Mouse (Mus musculus): ENCODE measurements around the gene Scrn2. TPM values are rescaled to one million over a fixed set of nuclear protein-coding genes. Genes with fewer than 3 reads are reported as not detected.

The Scrn2 gene
- total RNA-seq (2022) = 1 to 10 TPM; 5.0 to 6.1 (median 5.4) TPM

- DNase-seq (ENCODE audit: low spot score in 2 of 2) = peak; percentile 36 to 75
These were observed at the start of gene Scrn2 for GRCm38 (mm10) chr11:97029686-97030417. TSS of gene Scrn2 (plus strand) at chr11:97029938.

GRCm38 (mm10) chr11:96980021-96980420, 49.7 kb upstream of the Scrn2 start:
- no peak for DNase-seq (ENCODE audit: low spot score in 2 of 2)

- DNase-seq (ENCODE audit: low spot score in 2 of 2) = no peak
These were observed 48.3 kb upstream of the Scrn2 start for GRCm38 (mm10) chr11:96981461-96981860.

GRCm38 (mm10) chr11:96982355-96982754, 47.4 kb upstream of the Scrn2 start:
- DNase-seq (ENCODE audit: low spot score in 2 of 2) = peak; percentile 65 to 69

- DNase-seq (ENCODE audit: low spot score in 2 of 2) = no peak
These were observed 46.9 kb upstream of the Scrn2 start, which contains the start of gene Sp2 for GRCm38 (mm10) chr11:96982859-96983258. TSS of gene Sp2 (minus strand) at chr11:96982959.

GRCm38 (mm10) chr11:96984903-96985302, 44.8 kb upstream of the Scrn2 start:
- no peak for DNase-seq (ENCODE audit: low spot score in 2 of 2)

GRCm38 (mm10) chr11:96986463-96986862, 43.3 kb upstream of the Scrn2 start:
- DNase-seq (ENCODE audit: low spot score in 2 of 2) = no peak

- no peak for DNase-seq (ENCODE audit: low spot score in 2 of 2)
These were observed 41.7 kb upstream of the Scrn2 start for GRCm38 (mm10) chr11:96987873-96988655.

- no peak for DNase-seq (ENCODE audit: low spot score in 2 of 2)
These were observed 38.2 kb upstream of the Scrn2 start for GRCm38 (mm10) chr11:96991501-96991900.

GRCm38 (mm10) chr11:96992722-96993311, 36.9 kb upstream of the Scrn2 start:
- DNase-seq (ENCODE audit: low spot score in 2 of 2) = no peak

GRCm38 (mm10) chr11:96995031-96995430, 34.7 kb upstream of the Scrn2 start:
- DNase-seq (ENCODE audit: low spot score in 2 of 2) = no peak

- no peak for DNase-seq (ENCODE audit: low spot score in 2 of 2)
These were observed 33.6 kb upstream of the Scrn2 start for GRCm38 (mm10) chr11:96995836-96996772.

- DNase-seq (ENCODE audit: low spot score in 2 of 2) = no peak
These were observed 32.9 kb upstream of the Scrn2 start for GRCm38 (mm10) chr11:96996773-96997379.

- no peak for DNase-seq (ENCODE audit: low spot score in 2 of 2)
These were observed 32.3 kb upstream of the Scrn2 start for GRCm38 (mm10) chr11:96997380-96997956.

GRCm38 (mm10) chr11:97003170-97003569, 26.6 kb upstream of the Scrn2 start:
- no peak for DNase-seq (ENCODE audit: low spot score in 2 of 2)

GRCm38 (mm10) chr11:97007093-97007794, 22.5 kb upstream of the Scrn2 start:
- DNase-seq (ENCODE audit: low spot score in 2 of 2) = no peak

GRCm38 (mm10) chr11:97009198-97009790, 20.4 kb upstream of the Scrn2 start:
- no peak for DNase-seq (ENCODE audit: low spot score in 2 of 2)

- DNase-seq (ENCODE audit: low spot score in 2 of 2) = no peak
These were observed 16.5 kb upstream of the Scrn2 start, which contains the start of gene Sp6 for GRCm38 (mm10) chr11:97013121-97013670. TSS of gene Sp6 (plus strand) at chr11:97013394.

All from left cerebral cortex, adult 8-10 months (tissue).